In genomic region chr17:59013091-59013459, GRCm38 (mm10) we compare ENCODE assay signal across 8 mouse cellular contexts. TPM values are rescaled to one million over a fixed set of nuclear protein-coding genes. Genes with fewer than 3 reads are reported as not detected.
A peak's percentile ranks its signal among the peaks of the same experiment; 100 is the strongest.
DNase-seq lines count a peak whose midpoint lies in the region; ATAC-seq lines count a peak whose summit lies in the region.

Gene Nudt12 (minus strand): TSS chr17:59013372.

- no peaks in the 10 kb centered on the region for H3K36me3 ChIP-seq in hindbrain, embryonic 14.5 days (replicated peaks; ENCODE audit: control insufficient read depth, insufficient read depth)

- ATAC-seq in hindbrain, embryonic 14.5 days (ENCODE audit: low FRiP score) = peak; percentile 85

- H3K4me1 ChIP-seq in hindbrain, embryonic 14.5 days (replicated peaks; ENCODE audit: control insufficient read depth, insufficient read depth, low read length) = no peaks in the 10 kb centered on the region

- H3K4me2 ChIP-seq in hindbrain, embryonic 14.5 days (replicated peaks) = peak within 1 kb of the TSS; percentile 75

- peak within 1 kb of the TSS; percentile 57 for H3K4me3 ChIP-seq in hindbrain, embryonic 14.5 days (replicated peaks; ENCODE audit: low read length)

- no peak within 1 kb of the TSS for H3K27ac ChIP-seq in hindbrain, embryonic 14.5 days

- WGBS in hindbrain, embryonic 14.5 days = under 1% methylated on average over 22 of the region's 22 CpGs

- no peaks in the 10 kb centered on the region for H3K9me3 ChIP-seq in hindbrain, embryonic 14.5 days (ENCODE audit: control insufficient read depth, low read length)

- peak within 1 kb of the TSS; percentile 56 for H3K9ac ChIP-seq in hindbrain, embryonic 14.5 days

- DNase-seq in WW6 (ENCODE audit: low read depth, low spot score) = peak; percentile 28
- DNase-seq in cerebellum, postnatal 4 days (ENCODE audit: low spot score in 2 of 2) = peak; percentile 20 to 54
- peak; percentile 38 to 69 for DNase-seq in frontal cortex, postnatal 36 days (ENCODE audit: low spot score in 2 of 2)
- peak; percentile 62 for DNase-seq in hindbrain, embryonic 14.5 days (ENCODE audit: low spot score)
- peak; percentile 47 to 48 for DNase-seq in layer of hippocampus, postnatal 36 days
- DNase-seq in lung, postnatal 14 days = peak; percentile 57
- peak; percentile 65 for DNase-seq in retina, postnatal 1 day
- DNase-seq in urinary bladder, adult 2 months (ENCODE audit: low spot score) = peak; percentile 54

- no peaks in the 10 kb centered on the region for H3K27me3 ChIP-seq in hindbrain, embryonic 14.5 days (ENCODE audit: control insufficient read depth, insufficient read depth, low read length)

RNA-seq across cellular contexts. Expression of gene Nudt12, which starts in this region (rescaled TPM):
- 6.0 TPM in 2 replicates for polyA plus RNA-seq in hindbrain, embryonic 14.5 days (2014; fragmentation: Nextera tagmentation; extraction: Ambion mirVana)
- 10 to 100 TPM in 1 of 2 experiments, 1 to 10 TPM in 1; 8.9 to 14.0 TPM for total RNA-seq in layer of hippocampus, postnatal 36 days (2021)
- polyA plus RNA-seq in urinary bladder, adult 2 months (2012; rRNA removed) = 6.2 and 6.6 TPM in 2 replicates
